Mouse (Mus musculus) heart, embryonic 10.5 days (tissue): Measurements from ENCODE around the gene Map3k10. TPM values are rescaled to one million over a fixed set of nuclear protein-coding genes. Genes with fewer than 3 reads are reported as not detected.

Experiments used
- DNase-seq: peaks from one replicate; pipeline ENCODE4 v3.0.0-alpha.2; 2017; ENCODE audit warnings: low spot score
- H3K27ac ChIP-seq: fragments of 300-500 bp; sonication (generic); 2 replicates; pipeline ENCODE4 v1.5.1; 2016; ENCODE audit warnings: mild to moderate bottlenecking
- H3K27me3 ChIP-seq: fragments of 300-500 bp; sonication (generic); 2 replicates; pipeline ENCODE4 v1.6.1; 2016; ENCODE audit warnings: mild to moderate bottlenecking; ENCODE audit not compliant: poor library complexity, insufficient read depth, severe bottlenecking
- H3K36me3 ChIP-seq: fragments of 300-500 bp; sonication (generic); 2 replicates; pipeline ENCODE4 v1.6.1; 2016; ENCODE audit warnings: mild to moderate bottlenecking, moderate library complexity
- H3K4me1 ChIP-seq: fragments of 300-500 bp; sonication (generic); 2 replicates; pipeline ENCODE4 v1.6.1; 2016; ENCODE audit warnings: mild to moderate bottlenecking
- H3K4me3 ChIP-seq: fragments of 300-500 bp; sonication (generic); 2 replicates; pipeline ENCODE4 v1.5.1; 2016; ENCODE audit warnings: mild to moderate bottlenecking, moderate library complexity
- H3K9me3 ChIP-seq: fragments of 300-500 bp; sonication (generic); 2 replicates; pipeline ENCODE4 v1.6.1; 2016; ENCODE audit warnings: mild to moderate bottlenecking, moderate library complexity
- WGBS: fragments of 180-500 bp; shearing (Covaris S2); methylation state at CpG from one replicate; pipeline ENCODE4 v1.1.7; 2016; 5-methylcytosine and 5-hydroxymethylcytosine counted together
- polyA plus RNA-seq: library from polyadenylated mRNA; unstranded; fragments of >200 nt; fragmentation: Nextera tagmentation; extraction: Ambion mirVana; gene quantifications from 2 replicates; pipeline ENCODE4 v1.2.1, GENCODE M21; 2016

The Map3k10 gene
- polyA plus RNA-seq = 4.5 and 10.6 TPM in 2 replicates

- H3K27ac ChIP-seq = peak within 1 kb of the TSS; percentile 92
- under 1% methylated on average over 31 of the region's 31 CpGs for WGBS
- H3K4me3 ChIP-seq = peak within 1 kb of the TSS; percentile 96
- H3K4me1 ChIP-seq = peaks cover 22% of the 10 kb centered on the region
- no peaks in the 10 kb centered on the region for H3K9me3 ChIP-seq
- H3K36me3 ChIP-seq = peaks cover 9% of the 10 kb centered on the region; the same call in 1 of the 2 replicates
- H3K27me3 ChIP-seq = 0 out of 2 replicates have a peak, but pooled peaks cover 5% of the 10 kb centered on the region
- peak; percentile 97 for DNase-seq
Measured at GRCm38 (mm10) chr7:27674522-27675221, at the start of gene Map3k10. Gene Map3k10, minus strand, starts transcription at chr7:27674598.

GRCm38 (mm10) chr7:27721951-27722350 is 47.6 kb upstream of the Map3k10 start:
- Histone ChIP-seq H3K9me3 (no peaks in the 10 kb centered on the region; the same call in 1 of the 2 replicates), H3K4me3 (no peak overlapping the region), H3K4me1 (no peaks in the 10 kb centered on the region), H3K27ac (no peak overlapping the region), H3K27me3 (no peaks in the 10 kb centered on the region), H3K36me3 (no peaks in the 10 kb centered on the region)
- WGBS = 83% methylated on average over 8 of the region's 8 CpGs
- no peak for DNase-seq

GRCm38 (mm10) chr7:27710402-27710801 is 36.0 kb upstream of the Map3k10 start:
- H3K27ac ChIP-seq = no peak overlapping the region
- peak; percentile 30 for DNase-seq
- H3K4me1 ChIP-seq = no peaks in the 10 kb centered on the region
- H3K4me3 ChIP-seq = no peak overlapping the region
- 77% methylated on average over 7 of the region's 7 CpGs for WGBS
- H3K36me3 ChIP-seq = no peaks in the 10 kb centered on the region
- peaks cover 4% of the 10 kb centered on the region; the same call in 1 of the 2 replicates for H3K9me3 ChIP-seq
- H3K27me3 ChIP-seq = no peaks in the 10 kb centered on the region

- DNase-seq = no peak
- WGBS = 40% methylated on average over 3 of the region's 3 CpGs
- H3K9me3 ChIP-seq = no peaks in the 10 kb centered on the region
Measured at GRCm38 (mm10) chr7:27696711-27697110, 22.3 kb upstream of the Map3k10 start.

GRCm38 (mm10) chr7:27691076-27691475 is 16.7 kb upstream of the Map3k10 start:
- H3K27ac ChIP-seq = no peak overlapping the region
- H3K4me3 ChIP-seq = no peak overlapping the region
- no peaks in the 10 kb centered on the region for H3K27me3 ChIP-seq
- 38% methylated on average over 5 of the region's 5 CpGs for WGBS
- H3K36me3 ChIP-seq = no peaks in the 10 kb centered on the region
- no peaks in the 10 kb centered on the region for H3K9me3 ChIP-seq
- H3K4me1 ChIP-seq = 0 out of 2 replicates have a peak, but pooled peaks cover 4% of the 10 kb centered on the region
- DNase-seq = peak; percentile 74

More at GRCm38 (mm10) chr7:27696711-27697110, 22.3 kb upstream of the Map3k10 start:
- Histone ChIP-seq H3K27ac (no peak overlapping the region), H3K36me3 (no peaks in the 10 kb centered on the region), H3K4me1 (no peaks in the 10 kb centered on the region), H3K4me3 (no peak overlapping the region), H3K27me3 (no peaks in the 10 kb centered on the region)

GRCm38 (mm10) chr7:27688815-27689612 is 14.6 kb upstream of the Map3k10 start, which contains the start of gene Zfp607b:
Gene Zfp607b, plus strand, starts transcription at chr7:27689340.
- H3K36me3 ChIP-seq = no peaks in the 10 kb centered on the region
- peak within 1 kb of the TSS; percentile 88 for H3K27ac ChIP-seq
- H3K4me3 ChIP-seq = peak within 1 kb of the TSS; percentile 67
- H3K27me3 ChIP-seq = peaks cover 13% of the 10 kb centered on the region; the same call in 1 of the 2 replicates
- peak; percentile 99 for DNase-seq
- no peaks in the 10 kb centered on the region for H3K9me3 ChIP-seq
- H3K4me1 ChIP-seq = 0 out of 2 replicates have a peak, but pooled peaks cover 4% of the 10 kb centered on the region
- under 1% methylated on average over 19 of the region's 19 CpGs for WGBS

- WGBS = 41% methylated on average over 14 of the region's 14 CpGs
Measured at GRCm38 (mm10) chr7:27688246-27688788, 13.9 kb upstream of the Map3k10 start.

GRCm38 (mm10) chr7:27687836-27688235 is 13.4 kb upstream of the Map3k10 start:
- H3K36me3 ChIP-seq = no peaks in the 10 kb centered on the region
- no peak overlapping the region for H3K27ac ChIP-seq
- WGBS = 70% methylated on average over 3 of the region's 3 CpGs
- 0 out of 2 replicates have a peak, but pooled peaks cover 4% of the 10 kb centered on the region for H3K4me1 ChIP-seq
- peak overlapping the region; percentile 67; the same call in 1 of the 2 replicates for H3K4me3 ChIP-seq
- no peak for DNase-seq
- H3K27me3 ChIP-seq = peaks cover 15% of the 10 kb centered on the region; the same call in 1 of the 2 replicates
- no peaks in the 10 kb centered on the region for H3K9me3 ChIP-seq

More at GRCm38 (mm10) chr7:27688246-27688788, 13.9 kb upstream of the Map3k10 start:
- Histone ChIP-seq H3K27ac (peak overlapping the region; percentile 88), H3K4me1 (0 out of 2 replicates have a peak, but pooled peaks cover 4% of the 10 kb centered on the region), H3K36me3 (no peaks in the 10 kb centered on the region), H3K27me3 (peaks cover 15% of the 10 kb centered on the region; the same call in 1 of the 2 replicates), H3K4me3 (peak overlapping the region; percentile 67), H3K9me3 (no peaks in the 10 kb centered on the region)
- no peak for DNase-seq

GRCm38 (mm10) chr7:27687043-27687442 is 12.6 kb upstream of the Map3k10 start:
- Histone ChIP-seq H3K36me3 (no peaks in the 10 kb centered on the region), H3K27me3 (peaks cover 15% of the 10 kb centered on the region; the same call in 1 of the 2 replicates), H3K4me3 (no peak overlapping the region), H3K27ac (no peak overlapping the region), H3K9me3 (no peaks in the 10 kb centered on the region), H3K4me1 (0 out of 2 replicates have a peak, but pooled peaks cover 4% of the 10 kb centered on the region)
- 81% methylated on average over 1 of the region's 1 CpGs for WGBS
- no peak for DNase-seq

- no peaks in the 10 kb centered on the region for H3K9me3 ChIP-seq
- no peak for DNase-seq
- 1% methylated on average over 6 of the region's 6 CpGs for WGBS
- no peak overlapping the region for H3K27ac ChIP-seq
- peaks cover 19% of the 10 kb centered on the region; the same call in 1 of the 2 replicates for H3K27me3 ChIP-seq
- H3K36me3 ChIP-seq = no peaks in the 10 kb centered on the region
- H3K4me1 ChIP-seq = 0 out of 2 replicates have a peak, but pooled peaks cover 4% of the 10 kb centered on the region
- no peak overlapping the region for H3K4me3 ChIP-seq
Measured at GRCm38 (mm10) chr7:27685681-27686080, 11.3 kb upstream of the Map3k10 start.

- Histone ChIP-seq H3K4me1 (0 out of 2 replicates have a peak, but pooled peaks cover 4% of the 10 kb centered on the region), H3K36me3 (no peaks in the 10 kb centered on the region), H3K27me3 (peaks cover 19% of the 10 kb centered on the region; the same call in 1 of the 2 replicates), H3K4me3 (no peak overlapping the region), H3K9me3 (no peaks in the 10 kb centered on the region), H3K27ac (no peak overlapping the region)
- 34% methylated on average over 5 of the region's 5 CpGs for WGBS
- no peak for DNase-seq
Measured at GRCm38 (mm10) chr7:27685220-27685619, 10.8 kb upstream of the Map3k10 start.

- H3K36me3 ChIP-seq = no peaks in the 10 kb centered on the region
- no peak overlapping the region for H3K4me3 ChIP-seq
- peaks cover 19% of the 10 kb centered on the region; the same call in 1 of the 2 replicates for H3K27me3 ChIP-seq
- H3K4me1 ChIP-seq = 0 out of 2 replicates have a peak, but pooled peaks cover under 1% of the 10 kb centered on the region
- H3K9me3 ChIP-seq = no peaks in the 10 kb centered on the region
- DNase-seq = no peak
- no peak overlapping the region for H3K27ac ChIP-seq
- 34% methylated on average over 2 of the region's 2 CpGs for WGBS
Measured at GRCm38 (mm10) chr7:27683218-27683617, 8.8 kb upstream of the Map3k10 start.
